Mouse (Mus musculus) megakaryocyte, embryonic 14.5 days (primary cell): ENCODE data around the gene Ttc23l.

Experiments used
- FLI1 ChIP-seq: IDR thresholded peaks from 2 replicates; pipeline ENCODE4 v1.6.1; 2012; ENCODE audit warnings: low read length, inconsistent platforms, mixed read lengths
- GATA1 ChIP-seq: IDR thresholded peaks from 3 replicates; pipeline ENCODE4 v1.6.1; 2012; ENCODE audit warnings: mixed read lengths, low read length, inconsistent platforms, borderline replicate concordance

DNA sequence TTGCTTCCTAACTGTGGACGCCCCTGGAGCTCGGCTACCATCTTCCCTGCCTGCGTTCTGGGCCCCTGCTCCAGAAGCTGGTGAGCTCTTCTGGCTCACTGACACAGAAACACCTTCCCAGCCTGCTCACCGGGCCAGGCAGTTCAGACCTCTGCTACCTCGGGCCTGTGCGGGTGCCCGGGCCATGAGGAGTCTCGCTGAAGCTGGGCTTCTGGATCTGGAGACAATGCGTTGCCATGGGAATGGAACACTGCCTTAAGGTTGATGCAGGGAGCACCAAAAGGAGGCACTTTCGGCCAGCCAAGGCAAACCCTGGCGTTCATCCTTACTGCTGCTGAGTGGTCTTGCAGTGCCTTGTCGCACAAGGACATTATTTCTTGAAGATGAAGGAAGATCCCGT lies at the start of gene Ttc23l:
- TF ChIP-seq GATA1 (no peak), FLI1 (no peak)
